11 mouse cellular contexts compared by ENCODE assay signal in genomic region chr1:64158766-64159165, GRCm38 (mm10). TPM values are rescaled to one million over a fixed set of nuclear protein-coding genes. Genes with fewer than 3 reads are reported as not detected.
DNase-seq lines count a peak whose midpoint lies in the region; ATAC-seq and TF ChIP-seq lines count a peak whose summit lies in the region.
"Had no signal": no experiment of that assay in that cellular context is flagged by ENCODE, and none has a peak within 500 bp of the region (broad histone marks: within the 10 kb centered on the region; RNA-seq: fewer than 3 reads in every experiment).

No protein-coding gene starts in this region.

- H3K9ac ChIP-seq in liver, postnatal 0 days (replicated peaks): no peak overlapping the region
- H3K9ac ChIP-seq in limb, embryonic 11.5 days (ENCODE audit: low read length): no peak overlapping the region
- H3K9ac ChIP-seq: embryonic facial prominence, embryonic 15.5 days; limb, embryonic 12.5 days had no signal

- DNase-seq in liver (peak; percentile 27), adipocyte (ENCODE audit: low spot score) (peak; percentile 51)
- DNase-seq in liver, postnatal 0 days: no peak
- peak; percentile 7 for DNase-seq in Muller cell, postnatal 12 days (ENCODE audit: inconsistent ontology term)
- DNase-seq in limb, embryonic 11.5 days (ENCODE audit: low spot score): peak; percentile 72
- no peak for DNase-seq in layer of hippocampus, postnatal 25 days (ENCODE audit: extremely low spot score in 1 of 2, low spot score in 1 of 2)
- DNase-seq in layer of hippocampus, adult 8-10 months (ENCODE audit: low spot score in 2 of 2): no peak
- DNase-seq: gastrocnemius, adult 2 months; thymus, postnatal 36 days had no signal

- H3K4me2 ChIP-seq in liver, postnatal 0 days (ENCODE audit: low read depth, low read length): no peak overlapping the region
- H3K4me2 ChIP-seq in limb, embryonic 11.5 days (ENCODE audit: low read depth, severe bottlenecking): no peak overlapping the region
- H3K4me2 ChIP-seq: embryonic facial prominence, embryonic 15.5 days; limb, embryonic 12.5 days had no signal

- 40% methylated on average over 3 of the region's 3 CpGs for WGBS in liver, postnatal 0 days (ENCODE audit: insufficient replicate concordance)
- WGBS in limb, embryonic 11.5 days: 48% methylated on average over 3 of the region's 3 CpGs

- H3K4me3 ChIP-seq in liver, postnatal 0 days (ENCODE audit: low read depth, low read length): no peak overlapping the region
- H3K4me3 ChIP-seq in limb, embryonic 11.5 days (ENCODE audit: low read depth, low read length): no peak overlapping the region
- H3K4me3 ChIP-seq: embryonic facial prominence, embryonic 15.5 days; gastrocnemius, adult 2 months; limb, embryonic 12.5 days had no signal

- H3K27me3 ChIP-seq in liver, postnatal 0 days (ENCODE audit: insufficient read depth, low read length): no peaks in the 10 kb centered on the region
- no peaks in the 10 kb centered on the region for H3K27me3 ChIP-seq in limb, embryonic 11.5 days (ENCODE audit: control insufficient read depth, insufficient read depth, low read length)
- H3K27me3 ChIP-seq: embryonic facial prominence, embryonic 15.5 days; limb, embryonic 12.5 days had no signal

- no peaks in the 10 kb centered on the region for H3K9me3 ChIP-seq in liver, postnatal 0 days (ENCODE audit: low read length)
- no peaks in the 10 kb centered on the region for H3K9me3 ChIP-seq in limb, embryonic 11.5 days (ENCODE audit: control insufficient read depth, low read length)
- H3K9me3 ChIP-seq: embryonic facial prominence, embryonic 15.5 days; limb, embryonic 12.5 days had no signal

- H3K36me3 ChIP-seq in liver, postnatal 0 days (replicated peaks; ENCODE audit: insufficient read depth, low read length): no peaks in the 10 kb centered on the region
- H3K36me3 ChIP-seq in limb, embryonic 11.5 days (ENCODE audit: control insufficient read depth, insufficient read depth, low read length): no peaks in the 10 kb centered on the region
- H3K36me3 ChIP-seq: embryonic facial prominence, embryonic 15.5 days; limb, embryonic 12.5 days had no signal

- no peaks in the 10 kb centered on the region for H3K4me1 ChIP-seq in liver, postnatal 0 days (ENCODE audit: insufficient read depth)
- no peaks in the 10 kb centered on the region for H3K4me1 ChIP-seq in limb, embryonic 11.5 days (ENCODE audit: control insufficient read depth, insufficient read depth, low read length)
- H3K4me1 ChIP-seq: embryonic facial prominence, embryonic 15.5 days; limb, embryonic 12.5 days had no signal

- no peak for TF ChIP-seq EP300 in liver, postnatal 0 days (IDR thresholded peaks at IDR 0.05; ENCODE audit: low read depth)

- no peak for TF ChIP-seq CTCF in liver, postnatal 0 days (IDR thresholded peaks at IDR 0.05; ENCODE audit: low read depth)

- no peak overlapping the region for H3K27ac ChIP-seq in liver, postnatal 0 days (ENCODE audit: low read depth)
- H3K27ac ChIP-seq in limb, embryonic 11.5 days (replicated peaks; ENCODE audit: low read depth, low read length): no peak overlapping the region
- H3K27ac ChIP-seq: embryonic facial prominence, embryonic 15.5 days; gastrocnemius, adult 2 months; limb, embryonic 12.5 days had no signal

- ATAC-seq in liver, postnatal 0 days: no peak
- no peak for ATAC-seq in limb, embryonic 11.5 days (ENCODE audit: insufficient number of reproducible peaks, low FRiP score, low TSS enrichment, low read depth)

RNA-seq across cellular contexts. Expression of gene Klf7, which starts 36.7 kb away (rescaled TPM):
- polyA plus RNA-seq in liver, postnatal 0 days (2015; fragmentation: Nextera tagmentation; extraction: Ambion mirVana): 4.8 and 5.4 TPM in 2 replicates
- polyA plus RNA-seq in limb, embryonic 11.5 days (2014; fragmentation: Nextera tagmentation; extraction: Ambion mirVana): 9.7 and 13.1 TPM in 2 replicates
- 10 to 100 TPM; 33.4 to 41.3 TPM for total RNA-seq in layer of hippocampus, postnatal 25 days (2021)
- 10 to 100 TPM; 28.0 to 43.8 (median 32.3) TPM for total RNA-seq in layer of hippocampus, adult 8-10 months (2022)

Comparison
In these comparisons a context has a peak if more than half of its experiments do, and no peak if none do; other contexts are left out.
1. DNase-seq: peak in liver (single experiment), Muller cell, postnatal 12 days (single experiment), adipocyte (single experiment) and limb, embryonic 11.5 days (single experiment); none in liver, postnatal 0 days (single experiment), layer of hippocampus, postnatal 25 days (0 of 2) and layer of hippocampus, adult 8-10 months (0 of 2).